Mouse (Mus musculus) liver, postnatal 0 days (tissue): ENCODE results near the gene Sirt7.

ENCODE experiments used
- CTCF ChIP-seq: sonication (generic); IDR thresholded peaks from 2 replicates; pipeline ENCODE4 v1.5.1; 2016; ENCODE audit warnings: antibody characterized with exemption, low read depth
- EP300 ChIP-seq: IDR thresholded peaks from 2 replicates; pipeline ENCODE4 v1.6.1; 2016; ENCODE audit warnings: antibody characterized with exemption, low read depth, mild to moderate bottlenecking

DNA sequence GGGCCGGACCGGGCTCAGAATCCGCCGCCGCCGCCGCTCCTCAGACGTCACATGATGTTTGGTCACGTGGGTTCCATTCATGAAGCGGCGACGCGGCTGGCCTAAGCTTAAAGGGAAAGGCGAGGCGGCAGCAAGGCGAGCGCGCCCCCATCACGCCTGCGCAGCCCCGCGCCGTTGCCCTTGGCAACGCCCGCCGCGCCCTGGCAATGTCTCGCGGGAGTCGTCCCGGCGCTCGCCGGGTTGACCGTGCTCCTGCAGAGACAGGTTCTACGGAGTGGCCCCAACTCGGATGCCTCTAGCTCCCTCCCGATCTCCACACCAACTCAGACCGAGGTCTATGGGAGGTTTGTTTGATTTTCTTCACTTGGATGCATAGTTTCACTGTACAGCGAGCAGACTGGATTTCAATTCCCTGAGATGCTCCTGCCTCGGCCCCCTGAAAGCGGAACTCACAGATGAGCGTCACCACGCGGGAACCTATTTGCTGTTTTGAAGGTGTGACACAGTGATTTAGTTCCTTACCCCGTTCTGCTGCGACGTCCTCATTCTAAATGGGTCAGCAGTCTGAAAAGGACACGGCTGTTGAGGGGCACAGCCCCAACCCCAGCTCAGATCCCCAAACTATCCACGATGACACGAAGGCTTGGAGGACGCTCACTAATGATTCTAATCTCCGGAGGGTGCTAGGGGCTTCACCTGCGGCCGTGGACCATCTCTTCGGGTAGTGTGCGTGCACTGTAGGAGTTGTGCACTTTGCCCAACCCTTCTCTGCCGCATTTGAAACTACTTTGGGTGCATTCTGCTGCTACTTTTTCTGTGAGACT, 8.7 kb upstream of the Sirt7 start, which contains the start of gene Mafg:
- TF ChIP-seq CTCF (no peak), EP300 (no peak)
